Mouse (Mus musculus) heart, postnatal 0 days (tissue): ENCODE measurements around the gene Ap1m2.

Source experiments
- CTCF ChIP-seq: IDR thresholded peaks from 2 replicates; pipeline ENCODE4 v1.5.1; 2016; ENCODE audit warnings: antibody characterized with exemption, control low read depth, low read depth
- EP300 ChIP-seq: IDR thresholded peaks from 2 replicates; pipeline ENCODE4 v1.6.1; 2016; ENCODE audit warnings: antibody characterized with exemption, low read depth

DNA sequence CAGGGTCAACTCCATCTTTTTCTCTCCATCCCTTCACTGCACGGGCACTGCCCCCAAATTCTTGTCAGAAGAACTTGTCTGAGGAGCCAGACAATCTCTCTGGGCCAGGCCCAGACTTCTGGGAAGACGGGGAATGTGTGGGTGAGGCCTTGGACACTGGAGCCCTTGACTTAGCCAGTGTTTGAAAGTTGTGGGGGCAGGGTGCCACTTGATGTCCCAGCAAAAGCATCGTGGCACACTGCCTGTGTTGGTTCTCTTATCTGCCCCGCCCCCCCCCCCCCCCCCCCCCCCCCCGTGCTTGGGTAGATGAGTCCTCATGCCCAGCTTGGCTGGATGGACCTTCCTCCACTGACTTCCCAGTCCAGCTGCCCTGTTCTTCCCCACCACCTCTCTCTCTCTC lies 16.9 kb upstream of the Ap1m2 start:
- TF ChIP-seq CTCF (no peak), EP300 (no peak)
